Mouse (Mus musculus): ENCODE results near the gene Ppm1n.

DNA sequence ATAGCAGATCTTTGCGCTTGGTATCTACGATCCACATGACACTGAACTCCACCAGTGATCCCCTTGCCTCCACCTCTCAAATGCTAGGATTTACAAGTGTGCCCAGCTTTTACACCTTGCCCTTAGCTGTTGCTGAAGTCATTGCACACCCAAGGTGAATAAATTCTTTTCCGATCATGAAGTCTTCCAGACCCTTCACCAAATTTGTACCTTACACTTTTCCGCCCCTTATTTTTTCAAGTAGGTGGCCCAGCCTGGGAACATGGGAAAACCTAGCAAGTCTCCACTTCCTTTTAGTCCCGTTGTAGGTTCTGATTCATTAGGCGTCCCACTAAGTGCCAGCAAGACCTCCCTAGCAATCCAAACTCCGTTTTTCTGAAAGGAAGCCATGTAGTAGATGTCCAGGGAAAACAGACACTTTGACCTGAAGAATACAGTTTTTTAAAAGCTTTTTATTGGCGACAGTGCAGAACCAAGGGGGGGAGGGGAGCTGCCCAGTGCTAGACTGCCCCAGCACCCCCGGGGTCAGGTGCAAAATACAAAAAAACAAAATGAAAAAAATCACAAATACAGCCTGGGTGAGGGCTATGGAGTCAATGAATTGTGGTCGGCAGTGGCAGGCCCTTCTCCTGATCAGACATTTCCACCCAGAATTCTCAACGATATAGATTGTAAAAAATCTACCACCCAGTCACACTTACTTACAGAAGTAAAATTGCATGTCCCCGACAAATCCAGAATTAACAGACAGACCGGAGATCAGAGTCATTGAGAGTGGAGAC, 22.6 kb upstream of the Ppm1n start:
- TF ChIP-seq CTCF (IDR thresholded peaks at IDR 0.05; ENCODE audit: low read depth) (no peak), EP300 (IDR thresholded peaks at IDR 0.05; ENCODE audit: low read depth) (no peak)

All from liver, postnatal 0 days (tissue).